Mouse (Mus musculus) MEL (cell line): Measurements from ENCODE around the gene Kirrel3.

Source experiments
- CHD1 ChIP-seq: IDR thresholded peaks from 2 replicates; pipeline ENCODE4 v1.6.1; 2012; ENCODE audit warnings: low read depth, mild to moderate bottlenecking, inconsistent platforms, low read length, improper control_type of control experiment
- CHD2 ChIP-seq: IDR thresholded peaks from 2 replicates; pipeline ENCODE4 v1.6.1; 2011; ENCODE audit warnings: low read length, improper control_type of control experiment
- CTCF ChIP-seq, 3 experiments: IDR thresholded peaks in 2 of 3; conservative IDR thresholded peaks in 1 of 3; 2 replicates each; pipeline ENCODE4 v1.5.1; 2011 to 2012; ENCODE audit warnings: low read length in 3 of 3, low read depth in 2 of 3, mild to moderate bottlenecking in 2 of 3, improper control_type of control experiment in 1 of 3, inconsistent platforms in 1 of 3, mixed read lengths in 1 of 3, moderate library complexity in 1 of 3; ENCODE audit not compliant: control insufficient read depth in 1 of 3, insufficient read depth in 1 of 3, poor library complexity in 1 of 3, severe bottlenecking in 1 of 3
- GATA1 ChIP-seq: IDR thresholded peaks from 2 replicates; pipeline ENCODE4 v1.6.1; 2011; ENCODE audit warnings: low read depth, low read length, improper control_type of control experiment
- MEF2A ChIP-seq: IDR thresholded peaks from 2 replicates; pipeline ENCODE4 v1.6.1; 2014; ENCODE audit warnings: low read depth, mild to moderate bottlenecking, inconsistent platforms, low read length, improper control_type of control experiment; ENCODE audit not compliant: poor library complexity, insufficient replicate concordance, severe bottlenecking; ENCODE audit errors: extremely low read depth
- MYC ChIP-seq: IDR thresholded peaks from 2 replicates; pipeline ENCODE4 v1.6.1; 2011; ENCODE audit warnings: low read depth, mild to moderate bottlenecking, low read length, improper control_type of control experiment, moderate library complexity
- NRF1 ChIP-seq: IDR thresholded peaks from 2 replicates; pipeline ENCODE4 v1.6.1; 2014; ENCODE audit warnings: low read depth, mild to moderate bottlenecking, inconsistent platforms, low read length, improper control_type of control experiment, moderate library complexity; ENCODE audit not compliant: poor library complexity, insufficient read depth, severe bottlenecking
- POLR2A ChIP-seq, 2 experiments: IDR thresholded peaks; 2 replicates each; pipeline ENCODE4 v1.6.1; 2011 to 2012; ENCODE audit warnings: low read length in 2 of 2, mild to moderate bottlenecking in 2 of 2, control low read depth in 1 of 2, improper control_type of control experiment in 1 of 2, low read depth in 1 of 2, moderate library complexity in 1 of 2; ENCODE audit not compliant: control insufficient read depth in 1 of 2, insufficient read depth in 1 of 2, poor library complexity in 1 of 2
- POLR2AphosphoS2 ChIP-seq: IDR thresholded peaks from 2 replicates; pipeline ENCODE4 v1.6.1; 2011; ENCODE audit warnings: low read length, improper control_type of control experiment
- POLR2AphosphoS5 ChIP-seq: IDR thresholded peaks from 2 replicates; pipeline ENCODE4 v1.6.1; 2012; ENCODE audit warnings: low read depth, borderline replicate concordance, mild to moderate bottlenecking, inconsistent platforms, low read length, moderate library complexity, mixed read lengths
- RCOR1 ChIP-seq: IDR thresholded peaks from 2 replicates; pipeline ENCODE4 v1.6.1; 2012; ENCODE audit warnings: low read depth, mild to moderate bottlenecking, inconsistent platforms, low read length, improper control_type of control experiment
- TCF12 ChIP-seq: IDR thresholded peaks from 2 replicates; pipeline ENCODE4 v1.6.1; 2014; ENCODE audit warnings: low read depth, mild to moderate bottlenecking, inconsistent platforms, low read length, improper control_type of control experiment, moderate library complexity
- USF1 ChIP-seq: IDR thresholded peaks from 2 replicates; pipeline ENCODE4 v1.6.1; 2014; ENCODE audit warnings: low read depth, mild to moderate bottlenecking, inconsistent platforms, low read length, improper control_type of control experiment, moderate library complexity
- ZMIZ1 ChIP-seq: IDR thresholded peaks from 2 replicates; pipeline ENCODE4 v1.6.1; 2012; ENCODE audit warnings: low read depth, mild to moderate bottlenecking, inconsistent platforms, low read length, improper control_type of control experiment, moderate library complexity

GRCm38 (mm10) chr9:35032457-35032856 is 546.8 kb downstream of the Kirrel3 start:
- TF ChIP-seq CTCF (IDR thresholded peaks at IDR 0.05 in 2 of 3, conservative IDR thresholded peaks at IDR 0.05 in 1 of 3; ENCODE audit: control insufficient read depth in 1 of 3, insufficient read depth in 1 of 3, low read depth in 2 of 3, low read length in 3 of 3, poor library complexity in 1 of 3, severe bottlenecking in 1 of 3) (no peak), TCF12 (no peak), USF1 (no peak), POLR2A (IDR thresholded peaks at IDR 0.05; ENCODE audit: control insufficient read depth in 1 of 2, insufficient read depth in 1 of 2, low read depth in 1 of 2, low read length in 2 of 2, poor library complexity in 1 of 2) (no peak), CHD1 (no peak), NRF1 (no peak), POLR2AphosphoS5 (no peak), MEF2A (no peak), RCOR1 (no peak), MYC (no peak), GATA1 (no peak), POLR2AphosphoS2 (no peak), ZMIZ1 (no peak), CHD2 (no peak)
